Mouse (Mus musculus) embryonic fibroblast, embryonic 13.5 days (primary cell): ENCODE measurements around the gene Msantd2.

Experiments used
- CTCF ChIP-seq: IDR thresholded peaks from 2 replicates; pipeline ENCODE4 v1.5.1; 2011; ENCODE audit warnings: mild to moderate bottlenecking, control low read depth, low read length, moderate library complexity, borderline replicate concordance; ENCODE audit not compliant: insufficient read depth
- POLR2A ChIP-seq: IDR thresholded peaks from 2 replicates; pipeline ENCODE4 v1.6.1; 2011; ENCODE audit warnings: low read depth, mild to moderate bottlenecking, control low read depth, low read length, moderate library complexity

GRCm38 (mm10) chr9:37506023-37506422 lies 16.9 kb downstream of the Msantd2 start:
- no peak for TF ChIP-seq CTCF
- TF ChIP-seq POLR2A: no peak
